Mouse (Mus musculus): ENCODE measurements at regions not wholly inside any gene's neighbourhood (a gene's known extent, or its start where the extent isn't known, plus 50 kb on each side); places are given as distances from the start of the nearest gene placed in this dataset.

GRCm38 (mm10) chr14:109708733-109709132, 794.8 kb upstream of the Slitrk1 start:
- Histone ChIP-seq H3K4me1 (replicated peaks; ENCODE audit: control insufficient read depth, insufficient read depth) (no peaks in the 10 kb centered on the region), H3K4me3 (ENCODE audit: low read depth, low read length) (no peak overlapping the region), H3K9ac (ENCODE audit: low read length) (no peak overlapping the region), H3K27ac (replicated peaks) (no peak overlapping the region), H3K27me3 (ENCODE audit: control insufficient read depth, insufficient read depth, low read length) (no peaks in the 10 kb centered on the region), H3K4me2 (replicated peaks; ENCODE audit: low read depth) (no peak overlapping the region), H3K36me3 (ENCODE audit: control insufficient read depth, insufficient read depth, low read length) (no peaks in the 10 kb centered on the region), H3K9me3 (ENCODE audit: control insufficient read depth, low read length) (no peaks in the 10 kb centered on the region)
- ATAC-seq (ENCODE audit: low FRiP score, low TSS enrichment) (no peak), DNase-seq (ENCODE audit: low spot score) (no peak)
- TF ChIP-seq EP300 (optimal IDR thresholded peaks at IDR 0.05) (no peak), CTCF (IDR thresholded peaks at IDR 0.05; ENCODE audit: low read depth) (no peak)
- WGBS = 74% methylated on average over 3 of the region's 3 CpGs

- ATAC-seq (ENCODE audit: low FRiP score, low TSS enrichment) (no peak), DNase-seq (ENCODE audit: low spot score) (no peak)
- Histone ChIP-seq H3K27ac (replicated peaks) (no peak overlapping the region), H3K4me3 (ENCODE audit: low read depth, low read length) (no peak overlapping the region), H3K27me3 (ENCODE audit: control insufficient read depth, insufficient read depth, low read length) (no peaks in the 10 kb centered on the region), H3K9ac (ENCODE audit: low read length) (no peak overlapping the region), H3K9me3 (ENCODE audit: control insufficient read depth, low read length) (no peaks in the 10 kb centered on the region), H3K4me1 (replicated peaks; ENCODE audit: control insufficient read depth, insufficient read depth) (no peaks in the 10 kb centered on the region), H3K4me2 (replicated peaks; ENCODE audit: low read depth) (no peak overlapping the region), H3K36me3 (ENCODE audit: control insufficient read depth, insufficient read depth, low read length) (no peaks in the 10 kb centered on the region)
- 68% methylated on average over 2 of the region's 2 CpGs for WGBS
- TF ChIP-seq CTCF (IDR thresholded peaks at IDR 0.05; ENCODE audit: low read depth) (no peak), EP300 (optimal IDR thresholded peaks at IDR 0.05) (no peak)
Observed at GRCm38 (mm10) chr14:109700296-109700695, 786.3 kb upstream of the Slitrk1 start.

- Histone ChIP-seq H3K4me2 (replicated peaks; ENCODE audit: low read depth) (no peak overlapping the region), H3K27ac (replicated peaks) (no peak overlapping the region), H3K36me3 (ENCODE audit: control insufficient read depth, insufficient read depth, low read length) (no peaks in the 10 kb centered on the region), H3K4me3 (ENCODE audit: low read depth, low read length) (no peak overlapping the region), H3K27me3 (ENCODE audit: control insufficient read depth, insufficient read depth, low read length) (no peaks in the 10 kb centered on the region), H3K9ac (ENCODE audit: low read length) (no peak overlapping the region), H3K4me1 (replicated peaks; ENCODE audit: control insufficient read depth, insufficient read depth) (no peaks in the 10 kb centered on the region), H3K9me3 (ENCODE audit: control insufficient read depth, low read length) (no peaks in the 10 kb centered on the region)
- TF ChIP-seq EP300 (optimal IDR thresholded peaks at IDR 0.05) (no peak), CTCF (IDR thresholded peaks at IDR 0.05; ENCODE audit: low read depth) (no peak)
- ATAC-seq (ENCODE audit: low FRiP score, low TSS enrichment) (no peak), DNase-seq (ENCODE audit: low spot score) (no peak)
- 29% methylated on average over 2 of the region's 2 CpGs for WGBS
Observed at GRCm38 (mm10) chr14:109668566-109669116, 754.7 kb upstream of the Slitrk1 start.

GRCm38 (mm10) chr14:109668076-109668475, 754.1 kb upstream of the Slitrk1 start:
- DNase-seq (ENCODE audit: low spot score) (no peak), ATAC-seq (ENCODE audit: low FRiP score, low TSS enrichment) (no peak)

GRCm38 (mm10) chr14:109663503-109664039, 749.6 kb upstream of the Slitrk1 start:
- WGBS = 87% methylated on average over 5 of the region's 5 CpGs
- TF ChIP-seq EP300 (optimal IDR thresholded peaks at IDR 0.05) = no peak
- no peak for TF ChIP-seq CTCF (IDR thresholded peaks at IDR 0.05; ENCODE audit: low read depth)
- Histone ChIP-seq H3K9me3 (ENCODE audit: control insufficient read depth, low read length) (no peaks in the 10 kb centered on the region), H3K27ac (replicated peaks) (no peak overlapping the region), H3K4me2 (replicated peaks; ENCODE audit: low read depth) (no peak overlapping the region), H3K36me3 (ENCODE audit: control insufficient read depth, insufficient read depth, low read length) (no peaks in the 10 kb centered on the region), H3K4me1 (replicated peaks; ENCODE audit: control insufficient read depth, insufficient read depth) (no peaks in the 10 kb centered on the region), H3K4me3 (ENCODE audit: low read depth, low read length) (no peak overlapping the region), H3K27me3 (ENCODE audit: control insufficient read depth, insufficient read depth, low read length) (no peaks in the 10 kb centered on the region), H3K9ac (ENCODE audit: low read length) (no peak overlapping the region)
- ATAC-seq (ENCODE audit: low FRiP score, low TSS enrichment) = no peak
- no peak for DNase-seq (ENCODE audit: low spot score)

More at GRCm38 (mm10) chr14:109668076-109668475, 754.1 kb upstream of the Slitrk1 start:
- Histone ChIP-seq H3K9me3 (ENCODE audit: control insufficient read depth, low read length) (no peaks in the 10 kb centered on the region), H3K36me3 (ENCODE audit: control insufficient read depth, insufficient read depth, low read length) (no peaks in the 10 kb centered on the region), H3K4me3 (ENCODE audit: low read depth, low read length) (no peak overlapping the region), H3K27ac (replicated peaks) (no peak overlapping the region), H3K9ac (ENCODE audit: low read length) (no peak overlapping the region), H3K4me1 (replicated peaks; ENCODE audit: control insufficient read depth, insufficient read depth) (no peaks in the 10 kb centered on the region), H3K4me2 (replicated peaks; ENCODE audit: low read depth) (no peak overlapping the region), H3K27me3 (ENCODE audit: control insufficient read depth, insufficient read depth, low read length) (no peaks in the 10 kb centered on the region)
- 22% methylated on average over 2 of the region's 2 CpGs for WGBS
- no peak for TF ChIP-seq EP300 (optimal IDR thresholded peaks at IDR 0.05)
- no peak for TF ChIP-seq CTCF (IDR thresholded peaks at IDR 0.05; ENCODE audit: low read depth)

- no peak overlapping the region for H3K4me2 ChIP-seq (replicated peaks; ENCODE audit: low read depth)
- no peak for DNase-seq (ENCODE audit: low spot score)
Observed at GRCm38 (mm10) chr14:109660351-109660750, 746.4 kb upstream of the Slitrk1 start.

More at GRCm38 (mm10) chr14:109660351-109660750, 746.4 kb upstream of the Slitrk1 start:
- H3K4me1 ChIP-seq (replicated peaks; ENCODE audit: control insufficient read depth, insufficient read depth) = no peaks in the 10 kb centered on the region
- H3K9ac ChIP-seq (ENCODE audit: low read length) = no peak overlapping the region
- no peaks in the 10 kb centered on the region for H3K36me3 ChIP-seq (ENCODE audit: control insufficient read depth, insufficient read depth, low read length)
- no peak overlapping the region for H3K4me3 ChIP-seq (ENCODE audit: low read depth, low read length)
- no peak for ATAC-seq (ENCODE audit: low FRiP score, low TSS enrichment)
- TF ChIP-seq EP300 (optimal IDR thresholded peaks at IDR 0.05) = no peak
- TF ChIP-seq CTCF (IDR thresholded peaks at IDR 0.05; ENCODE audit: low read depth) = peak; percentile 37; the same call in 1 of the 2 replicates
- no peak overlapping the region for H3K27ac ChIP-seq (replicated peaks)
- H3K9me3 ChIP-seq (ENCODE audit: control insufficient read depth, low read length) = no peaks in the 10 kb centered on the region
- no peaks in the 10 kb centered on the region for H3K27me3 ChIP-seq (ENCODE audit: control insufficient read depth, insufficient read depth, low read length)
